In genomic region chr13:23431351-23431771, GRCm38 (mm10) we compare ENCODE assay signal across 8 mouse cellular contexts. TPM values are rescaled to one million over a fixed set of nuclear protein-coding genes. Genes with fewer than 3 reads are reported as not detected.
DNase-seq lines count a peak whose midpoint lies in the region; ATAC-seq and TF ChIP-seq lines count a peak whose summit lies in the region.

No protein-coding gene starts in this region.

- under 1% methylated on average over 15 of the region's 15 CpGs for WGBS in embryonic facial prominence, embryonic 13.5 days
- under 1% methylated on average over 15 of the region's 15 CpGs for WGBS in heart, adult 2 months
- under 1% methylated on average over 15 of the region's 15 CpGs for WGBS in kidney, adult 2 months
- under 1% methylated on average over 15 of the region's 15 CpGs for whole genome bisulfite sequencing in limb, embryonic 14.5 days
- under 1% methylated on average over 15 of the region's 15 CpGs for WGBS in midbrain, embryonic 15.5 days
- under 1% methylated on average over 15 of the region's 15 CpGs for WGBS in spleen, adult 2 months

- no peak for TF ChIP-seq CTCF in heart, adult 2 months (IDR thresholded peaks at IDR 0.05)
- TF ChIP-seq CTCF in kidney, adult 2 months (conservative IDR thresholded peaks at IDR 0.05; ENCODE audit: insufficient read depth, insufficient read length, low read depth, low read length): no peak
- TF ChIP-seq CTCF in spleen, adult 2 months (IDR thresholded peaks at IDR 0.05; ENCODE audit: extremely low read depth, insufficient read depth, insufficient read length, insufficient replicate concordance): no peak

- H3K27me3 ChIP-seq in embryonic facial prominence, embryonic 13.5 days: no peaks in the 10 kb centered on the region
- H3K27me3 ChIP-seq in heart, adult 2 months (ENCODE audit: control insufficient read depth, insufficient read depth, low read length): no peaks in the 10 kb centered on the region
- no peaks in the 10 kb centered on the region for H3K27me3 ChIP-seq in kidney, adult 2 months (replicated peaks; ENCODE audit: control insufficient read depth, insufficient read depth, low read length)
- no peaks in the 10 kb centered on the region for H3K27me3 ChIP-seq in limb, embryonic 14.5 days (ENCODE audit: control insufficient read depth, insufficient read depth, low read length)
- no peaks in the 10 kb centered on the region for H3K27me3 ChIP-seq in midbrain, embryonic 15.5 days (replicated peaks)
- no peaks in the 10 kb centered on the region for H3K27me3 ChIP-seq in spleen, adult 2 months (ENCODE audit: control insufficient read depth, insufficient read depth, low read length)

- H3K4me1 ChIP-seq in embryonic facial prominence, embryonic 13.5 days: peaks cover 22% of the 10 kb centered on the region
- no peaks in the 10 kb centered on the region; the same call in 1 of the 2 replicates for H3K4me1 ChIP-seq in heart, adult 2 months (ENCODE audit: control insufficient read depth, insufficient read depth, low read length)
- H3K4me1 ChIP-seq in kidney, adult 2 months (ENCODE audit: control insufficient read depth, insufficient read depth, low read length): peaks cover 3% of the 10 kb centered on the region; the same call in 1 of the 2 replicates
- peaks cover 11% of the 10 kb centered on the region for H3K4me1 ChIP-seq in limb, embryonic 14.5 days (ENCODE audit: control insufficient read depth, insufficient read depth, low read length)
- H3K4me1 ChIP-seq in midbrain, embryonic 15.5 days: peaks cover 39% of the 10 kb centered on the region
- H3K4me1 ChIP-seq in spleen, adult 2 months (ENCODE audit: control insufficient read depth, insufficient read depth, insufficient read length): peaks cover 5% of the 10 kb centered on the region; the same call in 1 of the 2 replicates

- H3K9me3 ChIP-seq in embryonic facial prominence, embryonic 13.5 days: no peaks in the 10 kb centered on the region
- H3K9me3 ChIP-seq in limb, embryonic 14.5 days (ENCODE audit: control insufficient read depth, low read length): no peaks in the 10 kb centered on the region
- no peaks in the 10 kb centered on the region for H3K9me3 ChIP-seq in midbrain, embryonic 15.5 days

- intact Hi-C loops in heart, adult 2 months (cut with DNase I): loop anchor here (1.0 to 10.0 kb wide), 3 partner anchors 88 to 1487 kb away; partner anchors contain the start of genes Hist1h1t, Hist1h4c and Zfp184

- peak overlapping the region; percentile 47 for H3K4me3 ChIP-seq in embryonic facial prominence, embryonic 13.5 days
- H3K4me3 ChIP-seq in heart, adult 2 months: peak overlapping the region; percentile 49
- peak overlapping the region; percentile 62 for H3K4me3 ChIP-seq in kidney, adult 2 months (ENCODE audit: insufficient read depth, low read depth, low read length)
- peak overlapping the region; percentile 54 for H3K4me3 ChIP-seq in limb, embryonic 14.5 days (replicated peaks; ENCODE audit: low read length)
- peak overlapping the region; percentile 67 for H3K4me3 ChIP-seq in midbrain, embryonic 15.5 days
- H3K4me3 ChIP-seq in spleen, adult 2 months (ENCODE audit: extremely low read depth, insufficient read depth, insufficient read length): peak overlapping the region; percentile 63

- TF ChIP-seq POLR2A in heart, adult 2 months (IDR thresholded peaks at IDR 0.05; ENCODE audit: insufficient read depth, low read depth, low read length): peak; percentile 50; the same call in 1 of the 2 replicates
- no peak for TF ChIP-seq POLR2A in kidney, adult 2 months (IDR thresholded peaks at IDR 0.05; ENCODE audit: low read depth, low read length)
- TF ChIP-seq POLR2A in limb, embryonic 14.5 days (IDR thresholded peaks at IDR 0.05; ENCODE audit: borderline replicate concordance, extremely low read depth, insufficient read depth, insufficient read length): no peak
- TF ChIP-seq POLR2A in spleen, adult 2 months (IDR thresholded peaks at IDR 0.05; ENCODE audit: low read depth, low read length): no peak

- H3K4me2 ChIP-seq in embryonic facial prominence, embryonic 13.5 days: peak overlapping the region; percentile 72
- H3K4me2 ChIP-seq in limb, embryonic 14.5 days (replicated peaks; ENCODE audit: low read depth, low read length, severe bottlenecking): peak overlapping the region; percentile 63
- H3K4me2 ChIP-seq in midbrain, embryonic 15.5 days: peak overlapping the region; percentile 77

- peak; percentile 92 for TF ChIP-seq EP300 in heart, adult 2 months (IDR thresholded peaks at IDR 0.05; ENCODE audit: insufficient read depth, low read depth, low read length)

- DNase-seq in 3T3-L1 (ENCODE audit: low read depth, low spot score): peak; percentile 94
- DNase-seq in adrenal gland, postnatal 10 days: peak; percentile 87
- DNase-seq in heart, adult 2 months: peak; percentile 83 to 84
- DNase-seq in kidney, adult 2 months: peak; percentile 89
- DNase-seq in limb, embryonic 14.5 days (ENCODE audit: low spot score): peak; percentile 93
- DNase-seq in spleen, adult 2 months (ENCODE audit: low read depth in 1 of 2, low spot score in 2 of 2): peak; percentile 60 to 70

- H3K36me3 ChIP-seq in embryonic facial prominence, embryonic 13.5 days: no peaks in the 10 kb centered on the region
- H3K36me3 ChIP-seq in heart, adult 2 months (ENCODE audit: control insufficient read depth, insufficient read depth, low read length): no peaks in the 10 kb centered on the region; the same call in 1 of the 2 replicates
- H3K36me3 ChIP-seq in kidney, adult 2 months (ENCODE audit: control insufficient read depth, insufficient read depth, low read length): no peaks in the 10 kb centered on the region
- H3K36me3 ChIP-seq in limb, embryonic 14.5 days (ENCODE audit: control insufficient read depth, insufficient read depth, low read length): no peaks in the 10 kb centered on the region
- no peaks in the 10 kb centered on the region for H3K36me3 ChIP-seq in midbrain, embryonic 15.5 days (replicated peaks)
- no peaks in the 10 kb centered on the region for H3K36me3 ChIP-seq in spleen, adult 2 months (ENCODE audit: control insufficient read depth, insufficient read depth, low read length)

- H3K27ac ChIP-seq in embryonic facial prominence, embryonic 13.5 days: peak overlapping the region; percentile 92
- H3K27ac ChIP-seq in heart, adult 2 months: peak overlapping the region; percentile 86
- H3K27ac ChIP-seq in kidney, adult 2 months (ENCODE audit: insufficient read depth, low read depth, low read length): peak overlapping the region; percentile 93
- H3K27ac ChIP-seq in limb, embryonic 14.5 days (replicated peaks; ENCODE audit: low read depth, low read length): peak overlapping the region; percentile 95
- H3K27ac ChIP-seq in midbrain, embryonic 15.5 days: peak overlapping the region; percentile 87
- H3K27ac ChIP-seq in spleen, adult 2 months (ENCODE audit: insufficient read depth, low read length): peak overlapping the region; percentile 26

- no peaks in the 10 kb centered on the region for H3K79me2 ChIP-seq in heart, adult 2 months (replicated peaks; ENCODE audit: control insufficient read depth, insufficient read depth, low read length)

- peak overlapping the region; percentile 70 for H3K9ac ChIP-seq in embryonic facial prominence, embryonic 13.5 days
- H3K9ac ChIP-seq in heart, adult 2 months (ENCODE audit: low read depth, low read length): peak overlapping the region; percentile 79
- H3K9ac ChIP-seq in limb, embryonic 14.5 days (ENCODE audit: low read depth, low read length, severe bottlenecking): peak overlapping the region; percentile 72
- H3K9ac ChIP-seq in midbrain, embryonic 15.5 days: peak overlapping the region; percentile 65

- peak; percentile 68; the same call in 1 of the 2 replicates for ATAC-seq in embryonic facial prominence, embryonic 13.5 days (ENCODE audit: insufficient number of reproducible peaks, insufficient read depth, low FRiP score, low TSS enrichment, low read depth)
- ATAC-seq in limb, embryonic 14.5 days (ENCODE audit: low FRiP score, low read depth): peak; percentile 74
- ATAC-seq in midbrain, embryonic 15.5 days (replicated peaks): peak; percentile 85

RNA-seq across cellular contexts. Expression of gene Abt1, which starts 7.7 kb away (rescaled TPM):
- 1 to 10 TPM; 6.1 to 7.1 TPM for total RNA-seq in adrenal gland, postnatal 10 days (2021)
- 13.1 and 14.6 TPM in 2 replicates for polyA plus RNA-seq in embryonic facial prominence, embryonic 13.5 days (2015; fragmentation: Nextera tagmentation; extraction: Ambion mirVana)
- 1 to 10 TPM; 3.9 to 5.1 TPM for total RNA-seq in heart, adult 2 months (2021)
- 2.4 and 3.1 TPM in 2 replicates for polyA plus RNA-seq in heart, adult 2 months (2012; rRNA removed)
- 3.3 and 3.9 TPM in 2 replicates for polyA plus RNA-seq in kidney, adult 2 months (2012; rRNA removed)
- polyA plus RNA-seq in limb, embryonic 14.5 days (2012; rRNA removed): 6.9 and 9.9 TPM in 2 replicates
- polyA plus RNA-seq in limb, embryonic 14.5 days (2014; fragmentation: Nextera tagmentation; extraction: Ambion mirVana): 12.0 and 12.2 TPM in 2 replicates
- polyA plus RNA-seq in midbrain, embryonic 15.5 days (2015; fragmentation: Nextera tagmentation; extraction: Ambion mirVana): 9.8 and 9.9 TPM in 2 replicates
- 1.8 TPM in 2 replicates for polyA plus RNA-seq in spleen, adult 2 months (2012; rRNA removed)

RNA-seq across cellular contexts. Expression of gene Btn1a1, which starts 34.3 kb away (rescaled TPM):
- under 1 TPM in 1 of 2 experiments, not detected in 1; 0.55 TPM for total RNA-seq in adrenal gland, postnatal 10 days (2021)
- not detected in 2 replicates for polyA plus RNA-seq in embryonic facial prominence, embryonic 13.5 days (2015; fragmentation: Nextera tagmentation; extraction: Ambion mirVana)
- total RNA-seq in heart, adult 2 months (2021): not detected
- 0.20 TPM in 1 of 2 replicates, not detected in the other for polyA plus RNA-seq in heart, adult 2 months (2012; rRNA removed)
- polyA plus RNA-seq in kidney, adult 2 months (2012; rRNA removed): not detected in 2 replicates
- 0.31 and 0.32 TPM in 2 replicates for polyA plus RNA-seq in limb, embryonic 14.5 days (2012; rRNA removed)
- not detected in 2 replicates for polyA plus RNA-seq in limb, embryonic 14.5 days (2014; fragmentation: Nextera tagmentation; extraction: Ambion mirVana)
- 0.09 and 0.25 TPM in 2 replicates for polyA plus RNA-seq in midbrain, embryonic 15.5 days (2015; fragmentation: Nextera tagmentation; extraction: Ambion mirVana)
- 0.19 and 0.56 TPM in 2 replicates for polyA plus RNA-seq in spleen, adult 2 months (2012; rRNA removed)

RNA-seq across cellular contexts. Expression of gene Btn2a2, which starts 57.3 kb away (rescaled TPM):
- total RNA-seq in adrenal gland, postnatal 10 days (2021): not detected
- polyA plus RNA-seq in embryonic facial prominence, embryonic 13.5 days (2015; fragmentation: Nextera tagmentation; extraction: Ambion mirVana): 1.5 and 1.7 TPM in 2 replicates
- not detected for total RNA-seq in heart, adult 2 months (2021)
- polyA plus RNA-seq in heart, adult 2 months (2012; rRNA removed): not detected in 2 replicates
- polyA plus RNA-seq in kidney, adult 2 months (2012; rRNA removed): not detected in 2 replicates
- polyA plus RNA-seq in limb, embryonic 14.5 days (2012; rRNA removed): 0.62 and 0.79 TPM in 2 replicates
- polyA plus RNA-seq in limb, embryonic 14.5 days (2014; fragmentation: Nextera tagmentation; extraction: Ambion mirVana): 0.89 and 1.2 TPM in 2 replicates
- not detected in 2 replicates for polyA plus RNA-seq in midbrain, embryonic 15.5 days (2015; fragmentation: Nextera tagmentation; extraction: Ambion mirVana)
- 0.04 TPM in 1 of 2 replicates, not detected in the other for polyA plus RNA-seq in spleen, adult 2 months (2012; rRNA removed)

Comparison
In these comparisons a context has a peak if more than half of its experiments do, and no peak if none do; other contexts are left out.
1. Peak in every context shown above with its lines: DNase-seq, ATAC-seq, H3K4me3 ChIP-seq and H3K27ac ChIP-seq.
2. H3K27ac ChIP-seq: peak in every context shown above with its lines; median percentile 95 in limb, embryonic 14.5 days; 93 in kidney, adult 2 months; 92 in embryonic facial prominence, embryonic 13.5 days; 87 in midbrain, embryonic 15.5 days; 86 in heart, adult 2 months; 26 in spleen, adult 2 months.